Mouse (Mus musculus): ENCODE data around the gene Vps37c.

- no peak for TF ChIP-seq CTCF (IDR thresholded peaks at IDR 0.05; ENCODE audit: extremely low read depth, insufficient read depth, low read length)
- TF ChIP-seq POLR2A (IDR thresholded peaks at IDR 0.05; ENCODE audit: extremely low read depth, insufficient read depth, low read length) = no peak
Observed at GRCm38 (mm10) chr19:10698131-10698991, 9.8 kb downstream of the Vps37c start.
